Mouse (Mus musculus): Measurements from ENCODE around the gene Rtraf. TPM values are rescaled to one million over a fixed set of nuclear protein-coding genes. Genes with fewer than 3 reads are reported as not detected.
A peak's percentile ranks its signal among the peaks of the same experiment; 100 is the strongest.

Rtraf gene
- polyA plus RNA-seq, 1 experiment from 2014 or later, result 277 TPM

GRCm38 (mm10) chr14:19766380-19766649 lies 57.3 kb downstream of the Rtraf start:
- Histone ChIP-seq H3K27me3 (ENCODE audit: control insufficient read depth, insufficient read depth, low read length) (no peaks in the 10 kb centered on the region), H3K9me3 (ENCODE audit: control insufficient read depth, low read length) (no peaks in the 10 kb centered on the region), H3K4me3 (ENCODE audit: low read depth, low read length) (no peak overlapping the region), H3K4me2 (replicated peaks; ENCODE audit: low read depth, low read length) (no peak overlapping the region), H3K36me3 (ENCODE audit: control insufficient read depth, insufficient read depth, low read length) (no peaks in the 10 kb centered on the region), H3K4me1 (replicated peaks; ENCODE audit: control insufficient read depth, insufficient read depth, low read length) (peaks cover 6% of the 10 kb centered on the region; the same call in 1 of the 2 replicates), H3K27ac (ENCODE audit: low read depth, low read length) (no peak overlapping the region), H3K9ac (ENCODE audit: low read depth, low read length) (no peak overlapping the region)
- ATAC-seq (ENCODE audit: low FRiP score), result peak; percentile 41; the same call in 1 of the 2 replicates
- peak; percentile 14 for DNase-seq (ENCODE audit: low spot score)
- 27% methylated on average over 1 of the region's 1 CpGs for WGBS

- 61% methylated on average over 9 of the region's 9 CpGs for WGBS
Measured at GRCm38 (mm10) chr14:19765539-19766379, 57.9 kb downstream of the Rtraf start.

GRCm38 (mm10) chr14:19764331-19764730 lies 59.3 kb downstream of the Rtraf start:
- no peaks in the 10 kb centered on the region for H3K9me3 ChIP-seq (ENCODE audit: control insufficient read depth, low read length)
- H3K27ac ChIP-seq (ENCODE audit: low read depth, low read length), result no peak overlapping the region
- H3K9ac ChIP-seq (ENCODE audit: low read depth, low read length), result no peak overlapping the region
- H3K36me3 ChIP-seq (ENCODE audit: control insufficient read depth, insufficient read depth, low read length), result no peaks in the 10 kb centered on the region
- H3K4me1 ChIP-seq (replicated peaks; ENCODE audit: control insufficient read depth, insufficient read depth, low read length), result peaks cover 6% of the 10 kb centered on the region; the same call in 1 of the 2 replicates
- no peak overlapping the region for H3K4me2 ChIP-seq (replicated peaks; ENCODE audit: low read depth, low read length)
- WGBS, result 81% methylated on average over 8 of the region's 8 CpGs
- no peak for ATAC-seq (ENCODE audit: low FRiP score)
- H3K27me3 ChIP-seq (ENCODE audit: control insufficient read depth, insufficient read depth, low read length), result no peaks in the 10 kb centered on the region
- DNase-seq (ENCODE audit: low spot score), result no peak
- no peak overlapping the region for H3K4me3 ChIP-seq (ENCODE audit: low read depth, low read length)

More at GRCm38 (mm10) chr14:19765539-19766379, 57.9 kb downstream of the Rtraf start:
- Histone ChIP-seq H3K36me3 (ENCODE audit: control insufficient read depth, insufficient read depth, low read length) (no peaks in the 10 kb centered on the region), H3K9ac (ENCODE audit: low read depth, low read length) (no peak overlapping the region), H3K9me3 (ENCODE audit: control insufficient read depth, low read length) (no peaks in the 10 kb centered on the region), H3K27ac (ENCODE audit: low read depth, low read length) (no peak overlapping the region), H3K4me3 (ENCODE audit: low read depth, low read length) (no peak overlapping the region), H3K27me3 (ENCODE audit: control insufficient read depth, insufficient read depth, low read length) (no peaks in the 10 kb centered on the region), H3K4me1 (replicated peaks; ENCODE audit: control insufficient read depth, insufficient read depth, low read length) (peaks cover 6% of the 10 kb centered on the region; the same call in 1 of the 2 replicates), H3K4me2 (replicated peaks; ENCODE audit: low read depth, low read length) (no peak overlapping the region)
- DNase-seq (ENCODE audit: low spot score), result no peak
- 0 out of 2 replicates have a peak, but pooled peaks have one; percentile 30 for ATAC-seq (ENCODE audit: low FRiP score)

GRCm38 (mm10) chr14:19763527-19763926 lies 60.1 kb downstream of the Rtraf start:
- H3K4me1 ChIP-seq (replicated peaks; ENCODE audit: control insufficient read depth, insufficient read depth, low read length), result peaks cover 6% of the 10 kb centered on the region; the same call in 1 of the 2 replicates

GRCm38 (mm10) chr14:19762014-19762413 lies 61.6 kb downstream of the Rtraf start:
- H3K4me1 ChIP-seq (replicated peaks; ENCODE audit: control insufficient read depth, insufficient read depth, low read length), result peaks cover 6% of the 10 kb centered on the region; the same call in 1 of the 2 replicates
- WGBS, result 50% methylated on average over 4 of the region's 4 CpGs
- no peaks in the 10 kb centered on the region for H3K27me3 ChIP-seq (ENCODE audit: control insufficient read depth, insufficient read depth, low read length)
- H3K27ac ChIP-seq (ENCODE audit: low read depth, low read length), result no peak overlapping the region
- H3K4me3 ChIP-seq (ENCODE audit: low read depth, low read length), result no peak overlapping the region
- H3K9ac ChIP-seq (ENCODE audit: low read depth, low read length), result no peak overlapping the region
- H3K9me3 ChIP-seq (ENCODE audit: control insufficient read depth, low read length), result no peaks in the 10 kb centered on the region
- no peaks in the 10 kb centered on the region for H3K36me3 ChIP-seq (ENCODE audit: control insufficient read depth, insufficient read depth, low read length)
- ATAC-seq (ENCODE audit: low FRiP score) (no peak), DNase-seq (ENCODE audit: low spot score) (no peak)
- H3K4me2 ChIP-seq (replicated peaks; ENCODE audit: low read depth, low read length), result no peak overlapping the region

More at GRCm38 (mm10) chr14:19763527-19763926, 60.1 kb downstream of the Rtraf start:
- Histone ChIP-seq H3K27ac (ENCODE audit: low read depth, low read length) (no peak overlapping the region), H3K4me3 (ENCODE audit: low read depth, low read length) (no peak overlapping the region), H3K9ac (ENCODE audit: low read depth, low read length) (no peak overlapping the region), H3K9me3 (ENCODE audit: control insufficient read depth, low read length) (no peaks in the 10 kb centered on the region), H3K4me2 (replicated peaks; ENCODE audit: low read depth, low read length) (no peak overlapping the region), H3K27me3 (ENCODE audit: control insufficient read depth, insufficient read depth, low read length) (no peaks in the 10 kb centered on the region), H3K36me3 (ENCODE audit: control insufficient read depth, insufficient read depth, low read length) (no peaks in the 10 kb centered on the region)
- ATAC-seq (ENCODE audit: low FRiP score) (no peak), DNase-seq (ENCODE audit: low spot score) (no peak)
- WGBS, result 47% methylated on average over 8 of the region's 8 CpGs

Other genes starting within 250 kb of the Rtraf start
- gene Gm2237, start 238.7 kb downstream of the Rtraf start, polyA plus RNA-seq (2014; fragmentation: Nextera tagmentation; extraction: Ambion mirVana), result 3.9 and 4.4 TPM in 2 replicates
- 0.15 TPM in 1 of 2 replicates, not detected in the other for gene Gm5458, start 221.2 kb downstream of the Rtraf start, polyA plus RNA-seq (2014; fragmentation: Nextera tagmentation; extraction: Ambion mirVana)
- 32.9 and 34.6 TPM in 2 replicates for gene Nid2, start 72.6 kb downstream of the Rtraf start, polyA plus RNA-seq (2014; fragmentation: Nextera tagmentation; extraction: Ambion mirVana)
- 164 and 201 TPM in 2 replicates for gene Gng2, start 153.8 kb upstream of the Rtraf start, polyA plus RNA-seq (2014; fragmentation: Nextera tagmentation; extraction: Ambion mirVana)

Data from hindbrain, embryonic 11.5 days (tissue).